Mouse (Mus musculus): ENCODE data around the gene Col24a1.

DNA sequence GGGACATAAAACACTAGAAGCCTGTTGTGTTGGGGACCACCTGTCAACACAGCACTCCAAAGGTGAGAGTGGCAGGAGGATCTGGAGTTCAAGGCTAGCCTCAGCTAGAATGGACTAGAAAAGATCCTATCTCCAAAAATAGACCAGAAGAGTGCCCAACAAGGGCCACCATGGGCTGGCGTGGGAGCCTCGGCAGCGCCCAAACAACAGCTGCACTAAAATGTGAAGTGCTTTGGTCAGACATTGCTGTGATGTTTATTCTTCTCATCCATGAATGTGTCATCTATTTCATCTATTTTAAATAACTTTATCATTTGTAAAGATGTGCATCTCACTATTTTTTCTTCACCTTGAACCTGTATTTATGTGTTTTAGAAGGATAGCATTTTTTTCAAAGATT, 122.1 kb downstream of the Col24a1 start:
- TF ChIP-seq CTCF (conservative IDR thresholded peaks at IDR 0.05; ENCODE audit: low read length) (no peak), POU5F1 (IDR thresholded peaks at IDR 0.05; ENCODE audit: borderline replicate concordance, low read length) (no peak), NANOG (IDR thresholded peaks at IDR 0.05; ENCODE audit: borderline replicate concordance, low read length) (no peak)
